Mouse (Mus musculus): ENCODE measurements at regions not wholly inside any gene's neighbourhood (a gene's known extent, or its start where the extent isn't known, plus 50 kb on each side); places are given as distances from the start of the nearest gene placed in this dataset.
A peak's percentile ranks its signal among the peaks of the same experiment; 100 is the strongest.

- H3K27ac ChIP-seq (replicated peaks): no peak overlapping the region
- peak; percentile 16 for DNase-seq (ENCODE audit: low spot score)
Observed at GRCm38 (mm10) chr3:52443856-52444255, 175.7 kb downstream of the Foxo1 start.

GRCm38 (mm10) chr3:52429014-52429589 is 161.0 kb downstream of the Foxo1 start:
- no peaks in the 10 kb centered on the region for H3K36me3 ChIP-seq (replicated peaks)
- H3K9me3 ChIP-seq: no peaks in the 10 kb centered on the region
- H3K4me1 ChIP-seq: no peaks in the 10 kb centered on the region
- H3K27ac ChIP-seq (replicated peaks): no peak overlapping the region
- no peak for DNase-seq (ENCODE audit: low spot score)
- 82% methylated on average over 8 of the region's 8 CpGs for WGBS
- H3K27me3 ChIP-seq (replicated peaks; ENCODE audit: low read depth, poor library complexity, severe bottlenecking): no peaks in the 10 kb centered on the region
- H3K4me3 ChIP-seq: no peak overlapping the region

More at GRCm38 (mm10) chr3:52443856-52444255, 175.7 kb downstream of the Foxo1 start:
- WGBS: 63% methylated on average over 3 of the region's 3 CpGs
- peaks cover 4% of the 10 kb centered on the region for H3K4me1 ChIP-seq
- H3K36me3 ChIP-seq (replicated peaks): no peaks in the 10 kb centered on the region
- no peaks in the 10 kb centered on the region for H3K27me3 ChIP-seq (replicated peaks; ENCODE audit: low read depth, poor library complexity, severe bottlenecking)
- H3K4me3 ChIP-seq: no peak overlapping the region
- no peaks in the 10 kb centered on the region for H3K9me3 ChIP-seq

GRCm38 (mm10) chr3:52422826-52423225 is 154.7 kb downstream of the Foxo1 start:
- no peaks in the 10 kb centered on the region for H3K4me1 ChIP-seq
- no peaks in the 10 kb centered on the region for H3K27me3 ChIP-seq (replicated peaks; ENCODE audit: low read depth, poor library complexity, severe bottlenecking)
- H3K27ac ChIP-seq (replicated peaks): no peak overlapping the region
- no peak overlapping the region for H3K4me3 ChIP-seq
- peaks cover 5% of the 10 kb centered on the region; the same call in 1 of the 2 replicates for H3K9me3 ChIP-seq
- H3K36me3 ChIP-seq (replicated peaks): no peaks in the 10 kb centered on the region
- DNase-seq (ENCODE audit: low spot score): no peak
- WGBS: 85% methylated on average over 1 of the region's 1 CpGs

DNA sequence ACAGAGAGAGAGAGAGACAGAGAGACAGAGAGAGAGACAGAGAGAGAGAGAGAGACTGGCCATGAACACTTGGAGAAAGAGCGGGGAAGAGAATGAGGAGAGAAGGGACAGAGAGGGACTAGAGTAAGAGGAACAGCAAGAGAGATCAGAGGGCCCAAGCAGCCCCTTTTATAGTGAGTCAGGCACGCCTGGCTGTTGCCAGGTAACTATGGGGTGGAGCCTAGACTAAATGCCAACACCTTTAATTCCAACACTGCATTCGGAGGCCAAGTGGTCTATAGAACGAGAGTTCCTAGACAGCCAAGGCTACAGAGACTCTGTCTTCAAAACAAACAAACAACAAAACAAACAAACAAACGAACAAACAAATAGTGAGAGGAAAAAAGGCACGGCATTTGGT is 148.1 kb downstream of the Foxo1 start:
- no peaks in the 10 kb centered on the region for H3K36me3 ChIP-seq (replicated peaks)
- H3K27me3 ChIP-seq (replicated peaks; ENCODE audit: low read depth, poor library complexity, severe bottlenecking): peaks cover 12% of the 10 kb centered on the region; the same call in 1 of the 2 replicates
- H3K27ac ChIP-seq (replicated peaks): no peak overlapping the region
- H3K4me1 ChIP-seq: peaks cover 38% of the 10 kb centered on the region
- H3K4me3 ChIP-seq: no peak overlapping the region
- 56% methylated on average over 6 of the region's 6 CpGs for WGBS
- no peak for DNase-seq (ENCODE audit: low spot score)
- no peaks in the 10 kb centered on the region for H3K9me3 ChIP-seq

DNA sequence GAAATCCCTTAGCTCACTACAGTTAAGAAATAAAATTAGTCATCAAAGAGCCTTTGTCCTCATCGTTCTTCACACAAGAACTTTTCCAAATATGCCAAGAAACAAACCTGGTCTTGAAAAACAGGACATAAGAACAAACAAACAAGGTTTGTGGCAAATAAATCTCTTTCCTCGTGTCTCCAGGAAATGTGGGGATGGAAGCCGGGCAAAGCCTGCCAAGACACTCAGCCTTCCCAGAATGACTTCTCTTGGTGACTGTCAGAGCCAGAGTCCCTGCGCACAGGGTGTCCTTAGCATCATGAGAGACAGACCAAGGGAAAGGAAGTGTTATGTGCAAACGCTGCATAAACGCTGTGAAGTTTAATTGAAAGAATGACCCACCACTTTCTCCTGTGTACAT is 147.2 kb downstream of the Foxo1 start:
- Histone ChIP-seq H3K27ac (replicated peaks) (no peak overlapping the region), H3K27me3 (replicated peaks; ENCODE audit: low read depth, poor library complexity, severe bottlenecking) (peaks cover 12% of the 10 kb centered on the region; the same call in 1 of the 2 replicates), H3K4me3 (no peak overlapping the region), H3K9me3 (no peaks in the 10 kb centered on the region), H3K36me3 (replicated peaks) (no peaks in the 10 kb centered on the region), H3K4me1 (peaks cover 38% of the 10 kb centered on the region)
- 21% methylated on average over 6 of the region's 6 CpGs for WGBS
- no peak for DNase-seq (ENCODE audit: low spot score)

GRCm38 (mm10) chr3:52414017-52414416 is 145.9 kb downstream of the Foxo1 start:
- WGBS: 39% methylated on average over 6 of the region's 6 CpGs
- Histone ChIP-seq H3K27me3 (replicated peaks; ENCODE audit: low read depth, poor library complexity, severe bottlenecking) (peaks cover 12% of the 10 kb centered on the region; the same call in 1 of the 2 replicates), H3K36me3 (replicated peaks) (no peaks in the 10 kb centered on the region), H3K4me1 (peaks cover 48% of the 10 kb centered on the region), H3K27ac (replicated peaks) (no peak overlapping the region), H3K4me3 (no peak overlapping the region), H3K9me3 (no peaks in the 10 kb centered on the region)
- DNase-seq (ENCODE audit: low spot score): no peak

- peak; percentile 71 for DNase-seq (ENCODE audit: low spot score)
- Histone ChIP-seq H3K27ac (replicated peaks) (peak overlapping the region; percentile 54), H3K4me3 (peak overlapping the region; percentile 29; the same call in 1 of the 2 replicates)
Observed at GRCm38 (mm10) chr3:52413187-52413746, 145.1 kb downstream of the Foxo1 start.

DNA sequence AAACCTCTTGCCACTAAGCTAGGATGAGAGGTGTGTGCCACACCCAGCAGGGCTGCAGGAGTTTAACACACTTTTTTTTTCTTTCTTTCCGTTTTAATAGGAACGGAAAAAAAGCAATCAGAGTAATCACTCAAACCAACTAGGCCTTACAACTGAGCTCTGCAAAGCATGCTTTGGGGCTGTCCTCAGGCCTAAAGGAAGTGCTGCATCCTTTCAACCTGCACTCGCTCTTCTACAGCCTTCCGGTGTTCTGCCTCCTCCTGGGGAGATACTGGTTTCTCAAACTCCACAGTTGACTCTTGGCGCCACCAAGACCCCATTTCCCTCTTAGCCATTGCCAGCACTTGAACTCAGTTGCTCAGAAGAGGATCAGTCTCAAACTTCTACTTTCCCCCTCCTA is 143.2 kb downstream of the Foxo1 start:
- Histone ChIP-seq H3K27ac (replicated peaks) (no peak overlapping the region), H3K27me3 (replicated peaks; ENCODE audit: low read depth, poor library complexity, severe bottlenecking) (peaks cover 16% of the 10 kb centered on the region; the same call in 1 of the 2 replicates), H3K36me3 (replicated peaks) (no peaks in the 10 kb centered on the region), H3K4me3 (no peak overlapping the region), H3K9me3 (no peaks in the 10 kb centered on the region), H3K4me1 (peaks cover 44% of the 10 kb centered on the region)
- 90% methylated on average over 5 of the region's 5 CpGs for WGBS
- no peak for DNase-seq (ENCODE audit: low spot score)

More at GRCm38 (mm10) chr3:52413187-52413746, 145.1 kb downstream of the Foxo1 start:
- Histone ChIP-seq H3K9me3 (no peaks in the 10 kb centered on the region), H3K36me3 (replicated peaks) (no peaks in the 10 kb centered on the region), H3K4me1 (peaks cover 48% of the 10 kb centered on the region), H3K27me3 (replicated peaks; ENCODE audit: low read depth, poor library complexity, severe bottlenecking) (peaks cover 16% of the 10 kb centered on the region; the same call in 1 of the 2 replicates)
- WGBS: 5% methylated on average over 10 of the region's 10 CpGs

GRCm38 (mm10) chr3:52409465-52409864 is 141.3 kb downstream of the Foxo1 start:
- no peak for DNase-seq (ENCODE audit: low spot score)
- WGBS: 47% methylated on average over 7 of the region's 7 CpGs
- Histone ChIP-seq H3K4me1 (peaks cover 35% of the 10 kb centered on the region), H3K27me3 (replicated peaks; ENCODE audit: low read depth, poor library complexity, severe bottlenecking) (peaks cover 16% of the 10 kb centered on the region; the same call in 1 of the 2 replicates), H3K36me3 (replicated peaks) (no peaks in the 10 kb centered on the region), H3K4me3 (no peak overlapping the region), H3K9me3 (no peaks in the 10 kb centered on the region), H3K27ac (replicated peaks) (no peak overlapping the region)

DNA sequence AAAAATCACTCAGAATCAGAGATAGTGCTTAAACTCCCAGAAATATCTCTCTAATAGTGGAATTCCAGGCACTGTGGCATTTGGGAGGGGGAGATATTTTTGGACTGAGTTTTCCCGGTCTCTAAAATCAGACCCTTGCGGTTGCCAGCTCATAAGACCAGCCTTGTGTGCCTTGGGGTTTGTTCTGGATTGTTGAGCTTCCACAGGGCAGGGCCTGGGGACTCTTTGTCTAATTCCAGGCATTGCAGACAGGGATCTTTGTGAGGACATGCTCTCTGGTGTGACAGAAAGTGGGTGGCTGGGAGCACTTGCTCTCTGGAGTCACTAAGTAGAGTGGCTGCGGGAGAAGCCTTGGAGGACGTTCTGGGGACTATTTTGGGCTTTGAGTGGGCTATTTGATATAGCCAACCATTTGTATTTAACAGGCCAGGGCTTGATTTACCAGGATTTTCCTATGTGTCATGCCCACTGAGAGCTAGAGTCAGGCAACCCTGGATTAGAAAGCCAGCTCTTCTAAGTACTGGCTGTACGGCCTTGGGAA is 138.7 kb downstream of the Foxo1 start:
- no peaks in the 10 kb centered on the region for H3K9me3 ChIP-seq
- H3K4me3 ChIP-seq: no peak overlapping the region
- no peaks in the 10 kb centered on the region for H3K36me3 ChIP-seq (replicated peaks)
- no peak overlapping the region for H3K27ac ChIP-seq (replicated peaks)
- DNase-seq (ENCODE audit: low spot score): no peak
- 71% methylated on average over 5 of the region's 5 CpGs for WGBS
- peaks cover 22% of the 10 kb centered on the region for H3K27me3 ChIP-seq (replicated peaks; ENCODE audit: low read depth, poor library complexity, severe bottlenecking)
- H3K4me1 ChIP-seq: peaks cover 20% of the 10 kb centered on the region

DNA sequence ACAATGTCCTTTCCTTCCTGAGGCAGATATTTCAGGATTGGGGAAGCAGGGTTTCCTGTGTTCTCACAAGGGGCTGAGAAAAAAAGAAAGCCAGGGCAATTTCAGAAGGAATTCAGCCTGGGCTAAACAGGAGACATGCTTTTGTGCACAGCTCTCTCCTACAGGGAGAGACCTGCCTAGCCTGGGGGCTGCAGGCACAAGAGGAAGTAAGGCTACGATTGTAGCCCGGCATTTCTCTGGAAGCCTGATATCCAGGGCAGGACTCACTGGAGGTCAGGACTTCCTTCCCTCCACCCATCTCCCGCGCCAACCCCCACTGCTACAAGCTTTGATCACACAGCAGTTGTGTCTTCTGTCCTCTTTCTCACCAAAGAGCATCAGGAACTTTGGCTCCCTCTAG is 136.5 kb downstream of the Foxo1 start:
- H3K36me3 ChIP-seq (replicated peaks): no peaks in the 10 kb centered on the region
- peak overlapping the region; percentile 37 for H3K27ac ChIP-seq (replicated peaks)
- peaks cover 35% of the 10 kb centered on the region for H3K4me1 ChIP-seq
- no peaks in the 10 kb centered on the region for H3K9me3 ChIP-seq
- DNase-seq (ENCODE audit: low spot score): peak; percentile 43
- no peak overlapping the region for H3K4me3 ChIP-seq
- 18% methylated on average over 4 of the region's 4 CpGs for WGBS
- peaks cover 30% of the 10 kb centered on the region for H3K27me3 ChIP-seq (replicated peaks; ENCODE audit: low read depth, poor library complexity, severe bottlenecking)

DNA sequence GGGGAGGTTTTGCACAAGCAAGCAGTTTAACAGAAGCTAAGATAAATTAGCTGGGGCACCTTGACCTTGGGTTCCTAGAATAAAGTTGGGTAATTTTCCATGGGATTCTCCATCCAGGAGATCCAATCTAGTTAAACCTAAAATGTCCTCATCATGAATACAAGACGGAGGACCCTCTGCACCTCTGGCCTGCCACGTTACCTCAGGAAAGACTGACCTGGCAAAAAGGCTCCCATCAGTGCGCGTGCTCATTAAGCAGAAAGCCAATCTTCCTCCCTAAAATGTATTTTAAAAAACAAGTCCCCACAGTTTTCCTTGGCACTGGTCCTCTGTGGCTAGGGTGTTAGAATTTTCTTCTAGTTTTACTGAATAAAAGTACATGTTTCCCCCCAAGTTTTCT is 134.9 kb downstream of the Foxo1 start:
- Histone ChIP-seq H3K27me3 (replicated peaks; ENCODE audit: low read depth, poor library complexity, severe bottlenecking) (peaks cover 37% of the 10 kb centered on the region), H3K27ac (replicated peaks) (no peak overlapping the region), H3K4me1 (peaks cover 48% of the 10 kb centered on the region), H3K36me3 (replicated peaks) (no peaks in the 10 kb centered on the region), H3K4me3 (no peak overlapping the region), H3K9me3 (no peaks in the 10 kb centered on the region)
- no peak for DNase-seq (ENCODE audit: low spot score)
- 96% methylated on average over 4 of the region's 4 CpGs for WGBS
